Mouse (Mus musculus): ENCODE measurements around the gene Olfr1508.
"Not testable (repeated sequence)": the region's sequence is repeated elsewhere in the genome, so short reads cannot be mapped to it uniquely, and the experiment has no call there.

The Olfr1508 gene

DNA sequence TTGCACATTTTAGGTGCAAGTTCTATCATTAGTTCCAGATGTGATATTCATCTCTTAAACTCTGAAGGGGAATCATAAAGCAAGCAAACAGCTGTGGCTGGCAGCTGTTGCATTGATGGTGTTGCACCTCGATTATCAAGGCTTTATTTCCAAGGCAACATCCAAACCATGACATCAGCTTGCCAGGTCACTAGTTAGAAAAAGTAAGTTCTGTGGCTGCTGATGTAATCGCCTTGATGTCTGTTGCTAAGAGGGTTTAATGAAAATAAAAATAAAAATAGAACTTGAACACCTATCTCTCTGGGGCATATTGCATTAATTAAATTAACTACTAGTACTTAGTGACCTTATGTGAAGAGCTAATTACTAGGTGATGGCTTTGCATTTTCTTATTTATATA, at the start of gene Olfr1508:
TSS of gene Olfr1508 (minus strand) at position 101 of the 400 bp plus-strand sequence.
- no peak for DNase-seq

DNA sequence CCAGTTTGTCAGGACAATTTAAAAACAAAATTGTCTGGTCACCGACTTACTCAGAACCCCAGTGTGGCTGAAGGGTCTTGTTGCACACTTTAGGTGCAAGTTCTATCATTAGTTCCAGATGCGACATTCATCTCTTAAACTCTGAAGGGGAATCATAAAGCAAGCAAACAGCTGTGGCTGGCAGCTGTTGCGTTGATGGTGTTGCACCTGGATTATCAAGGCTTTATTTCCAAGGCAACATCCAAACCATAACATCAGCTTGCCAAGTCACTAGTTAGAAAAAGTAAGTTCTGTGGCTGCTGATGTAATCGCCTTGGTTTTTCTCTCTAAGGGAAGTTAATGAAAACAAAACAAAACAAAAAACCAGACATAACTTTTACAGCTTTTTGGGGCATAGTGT, 28.2 kb upstream of the Olfr1508 start, which contains the start of gene Olfr1507:
TSS of gene Olfr1507 (minus strand) at position 234 of the 400 bp plus-strand sequence.
- no peak for DNase-seq

DNA sequence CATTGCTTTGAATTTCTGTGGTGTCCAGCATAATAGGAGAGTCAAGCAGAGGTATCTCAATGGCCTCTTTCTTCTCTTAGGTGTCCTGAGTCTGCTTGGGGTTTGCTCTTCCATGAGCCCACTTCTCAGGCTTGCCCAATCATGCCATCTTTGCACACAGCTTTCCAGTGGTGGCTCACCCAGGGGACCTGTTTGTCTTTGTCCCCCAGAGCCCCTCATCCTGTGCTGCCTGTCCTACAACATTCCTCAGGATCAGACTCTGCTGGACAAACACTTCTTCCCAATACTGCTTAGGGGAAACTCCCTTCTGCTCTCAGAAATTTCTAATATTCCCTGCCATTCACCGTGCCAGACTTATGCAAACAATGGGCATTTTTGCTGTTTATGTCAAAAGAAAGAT, 1.6 kb downstream of the Olfr1508 start:
- no peak for DNase-seq

DNA sequence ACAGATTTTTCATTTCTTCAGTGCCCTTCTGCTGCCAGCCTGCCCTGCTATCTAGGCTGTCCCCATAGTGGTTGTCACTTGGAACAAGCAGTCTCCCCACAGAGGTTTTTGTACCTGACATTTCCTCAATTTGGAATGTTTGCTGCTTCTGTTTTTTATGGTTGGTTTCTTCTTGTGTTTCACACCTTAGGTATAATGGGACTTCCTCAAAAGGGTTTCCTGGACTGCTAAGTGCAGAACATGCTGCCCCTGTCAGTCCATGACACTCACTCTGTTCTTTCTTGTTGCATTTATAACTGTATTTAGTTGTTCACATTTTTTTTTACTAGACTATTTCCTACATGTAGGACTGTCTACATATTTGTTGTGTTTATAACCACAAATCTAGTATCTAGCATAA, 5.4 kb downstream of the Olfr1508 start:
- no peak for DNase-seq

DNA sequence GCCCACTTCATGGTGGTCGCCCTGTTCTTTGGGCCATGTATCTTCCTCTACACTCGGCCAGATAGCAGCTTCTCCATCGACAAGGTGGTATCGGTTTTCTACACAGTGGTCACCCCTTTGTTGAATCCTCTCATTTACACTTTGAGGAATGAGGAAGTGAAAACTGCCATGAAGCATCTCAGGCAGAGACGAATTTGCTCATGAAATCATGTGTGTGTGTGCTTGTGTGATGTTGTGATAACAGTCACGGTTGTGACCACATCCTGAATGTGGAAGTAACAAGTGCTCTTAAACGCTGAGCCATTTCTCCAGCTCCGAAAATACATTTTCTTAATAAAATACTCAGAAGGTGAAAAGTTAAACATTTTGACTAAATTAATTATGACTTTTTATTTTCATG, 16.2 kb downstream of the Olfr1508 start:
- DNase-seq: no peak

DNA sequence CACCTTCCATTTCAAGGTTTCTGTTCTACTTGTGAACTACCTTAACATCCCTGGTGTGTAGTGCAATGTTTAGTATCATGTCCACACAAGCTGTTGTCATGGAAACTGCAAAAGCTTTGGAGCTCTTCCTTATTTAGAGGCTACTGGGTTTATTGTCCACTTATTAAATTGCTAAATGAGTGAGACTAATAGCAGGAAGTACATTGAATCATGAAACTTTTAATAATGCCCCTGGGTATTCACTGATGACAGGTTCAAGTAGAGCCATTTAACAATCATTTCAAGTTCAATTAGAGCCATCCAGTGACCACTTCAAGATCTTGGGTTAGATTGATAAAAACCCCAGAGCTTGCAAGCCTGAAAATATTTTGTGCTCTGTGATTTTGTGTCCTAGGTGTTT, 24.6 kb downstream of the Olfr1508 start, which contains the start of gene Olfr1509:
TSS of gene Olfr1509 (plus strand) at position 301 of the 400 bp plus-strand sequence.
- DNase-seq: no peak

DNA sequence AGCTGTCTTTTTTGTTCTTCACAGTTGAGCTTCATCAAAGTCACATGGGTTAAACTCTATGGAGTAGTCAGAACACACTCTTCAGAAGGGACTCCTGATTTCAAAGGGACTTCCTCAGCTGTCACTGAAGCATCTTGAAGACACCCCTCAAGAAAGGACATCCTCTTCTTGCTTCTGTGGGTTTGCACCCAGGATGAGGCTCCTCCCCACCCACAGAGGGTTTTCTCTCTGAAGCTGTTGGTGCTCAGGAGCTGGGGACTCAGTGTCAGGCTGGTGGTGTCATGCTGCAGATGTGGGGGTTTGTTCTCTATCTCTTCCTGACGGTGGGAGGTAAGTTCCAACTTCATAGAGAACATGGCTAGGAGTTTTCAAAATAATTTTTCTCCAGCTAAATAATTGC, 39.6 kb downstream of the Olfr1508 start:
- DNase-seq: no peak

DNA sequence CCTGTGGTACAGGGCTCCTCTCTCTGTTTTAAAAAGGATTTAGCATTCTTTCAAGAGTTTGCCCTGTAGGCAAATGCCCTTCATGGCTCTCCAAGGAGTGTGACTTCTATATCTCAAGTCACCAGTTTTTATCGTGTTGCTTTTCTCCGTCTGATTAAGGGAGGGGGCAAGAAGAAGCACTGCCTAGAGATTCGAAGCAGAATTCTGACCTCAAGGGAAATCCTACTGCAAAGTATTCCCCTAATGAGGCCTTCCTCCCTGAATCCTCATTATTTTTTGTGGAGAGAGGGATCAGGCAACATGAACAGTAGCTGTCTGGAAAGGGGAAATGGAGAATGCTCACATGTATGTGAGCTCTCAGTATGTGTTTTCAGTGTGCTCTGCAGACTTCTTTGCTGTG, 53.0 kb downstream of the Olfr1508 start, which contains the start of gene Olfr1510:
TSS of gene Olfr1510 (minus strand) at position 101 of the 400 bp plus-strand sequence.
- no peak for DNase-seq

DNA sequence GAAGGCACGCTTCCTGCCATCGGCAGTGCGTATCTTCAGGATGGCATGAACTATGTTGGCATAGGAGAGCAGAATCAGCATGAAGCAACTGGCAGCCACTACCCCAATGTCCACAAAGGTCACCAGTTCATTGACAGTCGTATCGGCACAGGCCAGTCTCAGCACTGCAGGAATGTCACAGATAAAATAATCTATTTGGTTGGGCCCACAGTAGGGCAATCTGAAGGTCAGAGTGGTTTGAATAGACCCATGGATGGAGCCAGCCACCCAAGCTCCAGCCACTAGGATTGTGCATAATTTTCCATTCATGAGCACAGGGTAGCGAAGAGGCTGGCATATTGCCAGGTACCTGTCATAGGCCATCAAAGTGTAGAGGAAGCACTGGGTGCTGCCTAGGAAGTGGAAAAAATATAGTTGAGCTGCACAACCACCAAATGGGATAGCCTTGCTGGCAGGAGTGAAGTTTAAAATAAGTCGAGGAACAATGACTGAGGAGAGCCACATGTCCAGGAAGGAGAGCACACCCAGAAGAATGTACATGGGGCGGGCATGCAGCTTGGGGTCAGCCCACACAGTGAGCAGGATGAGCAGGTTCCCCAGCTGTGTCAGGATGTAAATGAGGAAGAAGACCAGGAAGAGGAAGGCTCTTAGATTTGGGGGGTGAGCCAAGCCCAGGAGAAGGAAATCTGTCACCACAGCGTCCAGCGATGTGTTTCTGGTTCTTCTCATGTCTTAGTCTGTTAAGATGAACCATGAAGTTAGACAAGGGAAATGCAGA, 57.0 kb downstream of the Olfr1508 start:
- DNase-seq: not testable (repeated sequence)
